Mouse (Mus musculus): ENCODE data around the gene Atp6v1fnb. TPM values are rescaled to one million over a fixed set of nuclear protein-coding genes. Genes with fewer than 3 reads are reported as not detected.

The Atp6v1fnb gene
- polyA plus RNA-seq, 1 experiment from 2014 or later, result not detected

DNA sequence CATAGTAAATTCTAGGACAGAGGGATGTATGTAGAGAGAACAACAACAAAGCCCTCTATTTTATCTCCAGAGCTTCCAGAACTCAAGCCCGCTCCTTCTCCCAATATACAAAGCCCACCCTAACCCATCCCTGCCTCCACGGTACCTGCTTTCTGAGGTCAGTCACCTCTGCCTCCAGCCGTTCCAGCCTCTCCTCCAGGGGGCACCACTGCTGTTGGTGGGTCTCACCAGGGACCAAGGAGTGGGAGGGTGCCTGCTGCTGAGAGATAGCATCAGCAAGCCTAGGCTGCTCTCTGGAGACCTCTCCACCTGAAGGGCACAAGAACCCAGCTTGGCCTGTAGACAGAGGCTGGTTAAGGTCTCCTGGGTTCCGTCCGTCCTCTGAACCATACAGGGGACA, 34.3 kb downstream of the Atp6v1fnb start:
- Histone ChIP-seq H3K36me3 (peaks cover 22% of the 10 kb centered on the region), H3K4me3 (no peak overlapping the region), H3K27ac (no peak overlapping the region), H3K4me1 (peaks cover 30% of the 10 kb centered on the region), H3K9ac (peak overlapping the region; percentile 20; the same call in 1 of the 2 replicates), H3K4me2 (replicated peaks) (no peak overlapping the region), H3K27me3 (no peaks in the 10 kb centered on the region), H3K9me3 (no peaks in the 10 kb centered on the region)
- no peak for ATAC-seq (ENCODE audit: low FRiP score, low read depth)
- WGBS, result 88% methylated on average over 5 of the region's 5 CpGs

- peaks cover 30% of the 10 kb centered on the region for H3K4me1 ChIP-seq
- H3K4me3 ChIP-seq, result peak overlapping the region; percentile 66
- H3K27me3 ChIP-seq, result no peaks in the 10 kb centered on the region
- peak; percentile 5; the same call in 1 of the 2 replicates for ATAC-seq (ENCODE audit: low FRiP score, low read depth)
- H3K4me2 ChIP-seq (replicated peaks), result peak overlapping the region; percentile 78
- peak overlapping the region; percentile 79 for H3K9ac ChIP-seq
- 20% methylated on average over 8 of the region's 8 CpGs for WGBS
- H3K36me3 ChIP-seq, result peaks cover 18% of the 10 kb centered on the region
- no peak overlapping the region for H3K27ac ChIP-seq
- no peaks in the 10 kb centered on the region for H3K9me3 ChIP-seq
These were observed 35.6 kb downstream of the Atp6v1fnb start for GRCm38 (mm10) chr6:29506834-29507233.

GRCm38 (mm10) chr6:29507447-29508309, 36.4 kb downstream of the Atp6v1fnb start, which contains the start of gene Kcp:
Gene Kcp, minus strand, starts transcription at chr6:29507952.
- H3K9me3 ChIP-seq, result no peaks in the 10 kb centered on the region

GRCm38 (mm10) chr6:29509086-29509485, 37.8 kb downstream of the Atp6v1fnb start:
- 0 out of 2 replicates have a peak overlapping the region, but pooled peaks have one; percentile 4 for H3K4me2 ChIP-seq (replicated peaks)
- no peaks in the 10 kb centered on the region for H3K27me3 ChIP-seq
- H3K36me3 ChIP-seq, result peaks cover 3% of the 10 kb centered on the region
- H3K9me3 ChIP-seq, result no peaks in the 10 kb centered on the region
- no peak overlapping the region for H3K9ac ChIP-seq
- no peak overlapping the region for H3K27ac ChIP-seq
- H3K4me1 ChIP-seq, result peaks cover 40% of the 10 kb centered on the region
- ATAC-seq (ENCODE audit: low FRiP score, low read depth), result no peak
- WGBS, result 15% methylated on average over 2 of the region's 2 CpGs
- H3K4me3 ChIP-seq, result no peak overlapping the region

More at GRCm38 (mm10) chr6:29507447-29508309, 36.4 kb downstream of the Atp6v1fnb start, which contains the start of gene Kcp:
- peak within 1 kb of the TSS; percentile 66 for H3K4me3 ChIP-seq
- no peak within 1 kb of the TSS for H3K27ac ChIP-seq
- peak within 1 kb of the TSS; percentile 78 for H3K4me2 ChIP-seq (replicated peaks)
- H3K9ac ChIP-seq, result peak within 1 kb of the TSS; percentile 79
- H3K27me3 ChIP-seq, result no peaks in the 10 kb centered on the region
- WGBS, result under 1% methylated on average over 46 of the region's 47 CpGs
- H3K4me1 ChIP-seq, result peaks cover 30% of the 10 kb centered on the region
- peak; percentile 72 for ATAC-seq (ENCODE audit: low FRiP score, low read depth)
- peaks cover 9% of the 10 kb centered on the region for H3K36me3 ChIP-seq

GRCm38 (mm10) chr6:29513284-29513683, 42.0 kb downstream of the Atp6v1fnb start:
- H3K36me3 ChIP-seq, result no peaks in the 10 kb centered on the region
- WGBS, result 1% methylated on average over 11 of the region's 11 CpGs
- ATAC-seq (ENCODE audit: low FRiP score, low read depth), result peak; percentile 82
- peak overlapping the region; percentile 59 for H3K4me2 ChIP-seq (replicated peaks)
- peaks cover 21% of the 10 kb centered on the region for H3K4me1 ChIP-seq
- peak overlapping the region; percentile 21 for H3K4me3 ChIP-seq
- H3K27me3 ChIP-seq, result no peaks in the 10 kb centered on the region
- H3K9me3 ChIP-seq, result no peaks in the 10 kb centered on the region
- H3K9ac ChIP-seq, result peak overlapping the region; percentile 39; the same call in 1 of the 2 replicates
- no peak overlapping the region; the same call in 1 of the 2 replicates for H3K27ac ChIP-seq

GRCm38 (mm10) chr6:29517139-29517538, 45.9 kb downstream of the Atp6v1fnb start:
- Histone ChIP-seq H3K36me3 (no peaks in the 10 kb centered on the region), H3K4me1 (peaks cover 10% of the 10 kb centered on the region), H3K9me3 (peaks cover 5% of the 10 kb centered on the region; the same call in 1 of the 2 replicates), H3K4me3 (no peak overlapping the region), H3K9ac (no peak overlapping the region), H3K27me3 (no peaks in the 10 kb centered on the region), H3K27ac (no peak overlapping the region), H3K4me2 (replicated peaks) (no peak overlapping the region)
- 6% methylated on average over 5 of the region's 5 CpGs for WGBS
- ATAC-seq (ENCODE audit: low FRiP score, low read depth), result 0 out of 2 replicates have a peak, but pooled peaks have one; percentile 57

DNA sequence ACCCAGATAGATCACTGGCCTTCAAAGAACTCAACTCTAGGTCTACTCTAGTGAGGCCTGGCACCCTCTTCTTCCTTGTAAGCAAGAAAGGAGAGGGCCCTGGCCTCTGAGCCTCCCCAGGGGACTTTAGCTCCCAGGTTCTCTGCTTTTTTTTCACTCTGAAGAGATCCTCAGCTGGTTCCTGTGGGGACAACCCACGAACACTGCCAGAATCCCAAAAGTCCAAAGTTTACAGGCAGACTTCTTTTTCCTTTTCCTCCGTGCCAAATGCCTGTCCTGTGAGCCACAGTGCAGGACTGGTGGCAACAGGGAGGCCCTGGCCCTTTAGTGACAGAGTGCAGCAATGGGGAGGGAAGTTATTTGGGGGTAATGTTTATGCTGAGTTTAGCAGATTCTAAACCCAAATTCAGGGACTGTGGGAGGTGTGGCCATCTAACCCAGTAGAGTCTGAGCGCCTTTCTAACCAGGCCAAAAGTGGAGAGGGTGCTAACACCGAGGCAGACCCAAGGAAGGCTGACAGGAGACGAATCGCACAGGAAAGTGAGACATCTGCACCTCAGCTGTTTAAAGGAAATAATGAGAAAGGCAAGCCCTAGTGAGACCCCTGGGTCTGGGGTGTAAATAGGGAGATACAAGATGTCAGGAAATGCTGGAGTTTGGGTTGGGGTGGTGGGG, 51.5 kb downstream of the Atp6v1fnb start:
- WGBS, result 51% methylated on average over 6 of the region's 6 CpGs
- Histone ChIP-seq H3K9ac (no peak overlapping the region), H3K4me2 (replicated peaks) (no peak overlapping the region), H3K9me3 (peaks cover 5% of the 10 kb centered on the region; the same call in 1 of the 2 replicates), H3K4me3 (no peak overlapping the region), H3K27ac (no peak overlapping the region), H3K36me3 (no peaks in the 10 kb centered on the region), H3K27me3 (peaks cover 27% of the 10 kb centered on the region), H3K4me1 (peaks cover 17% of the 10 kb centered on the region)
- ATAC-seq (ENCODE audit: low FRiP score, low read depth), result no peak

Other genes starting within 250 kb of the Atp6v1fnb start
- gene Hilpda, start 198.9 kb upstream of the Atp6v1fnb start, polyA plus RNA-seq (2015; fragmentation: Nextera tagmentation; extraction: Ambion mirVana), result 51.8 and 53.3 TPM in 2 replicates
- 0.38 and 0.99 TPM in 2 replicates for gene Fam71f2, start 191.8 kb upstream of the Atp6v1fnb start, polyA plus RNA-seq (2015; fragmentation: Nextera tagmentation; extraction: Ambion mirVana)
- 0.14 and 0.20 TPM in 2 replicates for gene Fam71f1, start 152.3 kb upstream of the Atp6v1fnb start, polyA plus RNA-seq (2015; fragmentation: Nextera tagmentation; extraction: Ambion mirVana)
- gene Calu, start 123.4 kb upstream of the Atp6v1fnb start, polyA plus RNA-seq (2015; fragmentation: Nextera tagmentation; extraction: Ambion mirVana), result 436 and 476 TPM in 2 replicates
- gene Opn1sw, start 83.0 kb upstream of the Atp6v1fnb start, polyA plus RNA-seq (2015; fragmentation: Nextera tagmentation; extraction: Ambion mirVana), result 0.56 and 1.2 TPM in 2 replicates
- 28.2 and 31.6 TPM in 2 replicates for gene Ccdc136, start 75.1 kb upstream of the Atp6v1fnb start, polyA plus RNA-seq (2015; fragmentation: Nextera tagmentation; extraction: Ambion mirVana)
- gene Flnc, start 38.2 kb upstream of the Atp6v1fnb start, polyA plus RNA-seq (2015; fragmentation: Nextera tagmentation; extraction: Ambion mirVana), result 17.4 and 21.7 TPM in 2 replicates
- 222 and 234 TPM in 2 replicates for gene Atp6v1f, start 3.7 kb upstream of the Atp6v1fnb start, polyA plus RNA-seq (2015; fragmentation: Nextera tagmentation; extraction: Ambion mirVana)
- 37.4 and 37.8 TPM in 2 replicates for gene Kcp, start 36.5 kb downstream of the Atp6v1fnb start, polyA plus RNA-seq (2015; fragmentation: Nextera tagmentation; extraction: Ambion mirVana)
- 2.7 and 3.6 TPM in 2 replicates for gene Irf5, start 55.2 kb downstream of the Atp6v1fnb start, polyA plus RNA-seq (2015; fragmentation: Nextera tagmentation; extraction: Ambion mirVana)
- 97.3 and 98.8 TPM in 2 replicates for gene Tnpo3, start 138.4 kb downstream of the Atp6v1fnb start, polyA plus RNA-seq (2015; fragmentation: Nextera tagmentation; extraction: Ambion mirVana)
- gene Tspan33, start 222.8 kb downstream of the Atp6v1fnb start, polyA plus RNA-seq (2015; fragmentation: Nextera tagmentation; extraction: Ambion mirVana), result 4.6 and 5.1 TPM in 2 replicates